Mouse (Mus musculus) CH12.LX (cell line): ENCODE data around the gene Dhrs4.

Experiments used
- BHLHE40 ChIP-seq: IDR thresholded peaks from 2 replicates; pipeline ENCODE4 v1.6.1; 2011; ENCODE audit warnings: mild to moderate bottlenecking, low read depth, low read length, improper control_type of control experiment
- CTCF ChIP-seq, 2 experiments: IDR thresholded peaks in 1 of 2; conservative IDR thresholded peaks in 1 of 2; 2 replicates each; pipeline ENCODE4 v1.5.1; 2011 to 2012; ENCODE audit warnings: low read depth in 2 of 2, low read length in 2 of 2, improper control_type of control experiment in 1 of 2, inconsistent platforms in 1 of 2, mild to moderate bottlenecking in 1 of 2, moderate library complexity in 1 of 2
- MXI1 ChIP-seq: IDR thresholded peaks from 2 replicates; pipeline ENCODE4 v1.6.1; 2011; ENCODE audit warnings: mild to moderate bottlenecking, low read depth, low read length, improper control_type of control experiment
- USF2 ChIP-seq: conservative IDR thresholded peaks from 2 replicates; pipeline ENCODE4 v1.6.1; 2011; ENCODE audit warnings: low read depth, low read length, improper control_type of control experiment
- ZMIZ1 ChIP-seq: IDR thresholded peaks from 2 replicates; pipeline ENCODE4 v1.6.1; 2012; ENCODE audit warnings: low read depth, mild to moderate bottlenecking, inconsistent platforms, low read length, improper control_type of control experiment
- ZNF384 ChIP-seq: IDR thresholded peaks from 2 replicates; pipeline ENCODE4 v1.6.1; 2012; ENCODE audit warnings: low read depth, low read length, improper control_type of control experiment, inconsistent platforms

- TF ChIP-seq ZNF384 (no peak), USF2 (no peak), MXI1 (no peak), ZMIZ1 (no peak), BHLHE40 (no peak), CTCF (conservative IDR thresholded peaks at IDR 0.05 in 1 of 2, IDR thresholded peaks at IDR 0.05 in 1 of 2; ENCODE audit: low read depth in 2 of 2, low read length in 2 of 2) (no peak)
Observed at GRCm38 (mm10) chr14:55461757-55462156, 16.8 kb upstream of the Dhrs4 start.
